10 mouse cellular contexts compared by ENCODE assay signal in genomic region chr13:46663461-46663964, GRCm38 (mm10). TPM values are rescaled to one million over a fixed set of nuclear protein-coding genes. Genes with fewer than 3 reads are reported as not detected.
A peak's percentile ranks its signal among the peaks of the same experiment; 100 is the strongest.
DNase-seq lines count a peak whose midpoint lies in the region; ATAC-seq lines count a peak whose summit lies in the region.
"Had no signal": no experiment of that assay in that cellular context is flagged by ENCODE, and none has a peak within 500 bp of the region (broad histone marks: within the 10 kb centered on the region; RNA-seq: fewer than 3 reads in every experiment).

No protein-coding gene starts in this region.

- no peaks in the 10 kb centered on the region for H3K9me3 ChIP-seq in hindbrain, embryonic 15.5 days
- H3K9me3 ChIP-seq in hindbrain, embryonic 13.5 days = no peaks in the 10 kb centered on the region
- no peaks in the 10 kb centered on the region for H3K9me3 ChIP-seq in kidney, embryonic 16.5 days (ENCODE audit: low read length)
- H3K9me3 ChIP-seq: liver, embryonic 15.5 days had no signal

- H3K9ac ChIP-seq in hindbrain, embryonic 15.5 days = no peak overlapping the region
- no peak overlapping the region for H3K9ac ChIP-seq in hindbrain, embryonic 13.5 days
- H3K9ac ChIP-seq in kidney, embryonic 16.5 days (replicated peaks; ENCODE audit: low read length) = no peak overlapping the region
- H3K9ac ChIP-seq: liver, embryonic 15.5 days had no signal

- H3K27me3 ChIP-seq in hindbrain, embryonic 15.5 days = 0 out of 2 replicates have a peak, but pooled peaks cover 6% of the 10 kb centered on the region
- peaks cover 11% of the 10 kb centered on the region; the same call in 1 of the 2 replicates for H3K27me3 ChIP-seq in hindbrain, embryonic 13.5 days
- no peaks in the 10 kb centered on the region for H3K27me3 ChIP-seq in kidney, embryonic 16.5 days (ENCODE audit: insufficient read depth, low read length)

- no peak overlapping the region for H3K4me2 ChIP-seq in hindbrain, embryonic 15.5 days
- H3K4me2 ChIP-seq in hindbrain, embryonic 13.5 days = no peak overlapping the region
- no peak overlapping the region for H3K4me2 ChIP-seq in kidney, embryonic 16.5 days (replicated peaks; ENCODE audit: low read depth, low read length)
- H3K4me2 ChIP-seq: liver, embryonic 15.5 days had no signal

- H3K27ac ChIP-seq in hindbrain, embryonic 15.5 days (replicated peaks) = no peak overlapping the region
- H3K27ac ChIP-seq in hindbrain, embryonic 13.5 days = no peak overlapping the region
- no peak overlapping the region for H3K27ac ChIP-seq in kidney, embryonic 16.5 days (ENCODE audit: low read length)
- H3K27ac ChIP-seq: liver, embryonic 15.5 days had no signal

- peak; percentile 71 for DNase-seq in thymus, postnatal 0 days (ENCODE audit: low spot score)
- DNase-seq in thymus, adult 18-20 months = no peak
- DNase-seq in c-Kit-positive CD71-negative TER-119-negative erythroid progenitor cells, embryonic 14.5 days (ENCODE audit: low read depth) = peak; percentile 22
- DNase-seq in spleen, adult 18-20 months = no peak

- peak; percentile 23; the same call in 1 of the 2 replicates for ATAC-seq in hindbrain, embryonic 15.5 days (ENCODE audit: low FRiP score, low read depth)
- no peak for ATAC-seq in hindbrain, embryonic 13.5 days (ENCODE audit: low FRiP score)
- 0 out of 2 replicates have a peak, but pooled peaks have one; percentile 44 for ATAC-seq in neutrophil, adult 5-6 weeks (ENCODE audit: extremely low read depth, insufficient number of reproducible peaks, low FRiP score, poor library complexity, severe bottlenecking)
- ATAC-seq in kidney, embryonic 16.5 days (ENCODE audit: low FRiP score, low TSS enrichment) = no peak

- 34% methylated on average over 4 of the region's 4 CpGs for WGBS in hindbrain, embryonic 15.5 days
- WGBS in hindbrain, embryonic 13.5 days = 27% methylated on average over 4 of the region's 4 CpGs
- 38% methylated on average over 4 of the region's 4 CpGs for WGBS in kidney, embryonic 16.5 days

- no peak overlapping the region for H3K4me3 ChIP-seq in hindbrain, embryonic 15.5 days
- H3K4me3 ChIP-seq in hindbrain, embryonic 13.5 days = no peak overlapping the region
- no peak overlapping the region for H3K4me3 ChIP-seq in kidney, embryonic 16.5 days (ENCODE audit: low read length)
- H3K4me3 ChIP-seq: erythroblast, embryonic 14.5 days; liver, embryonic 15.5 days had no signal

- H3K36me3 ChIP-seq in hindbrain, embryonic 15.5 days = no peaks in the 10 kb centered on the region
- H3K36me3 ChIP-seq in hindbrain, embryonic 13.5 days = no peaks in the 10 kb centered on the region
- H3K36me3 ChIP-seq in kidney, embryonic 16.5 days (ENCODE audit: insufficient read depth, low read length) = no peaks in the 10 kb centered on the region
- H3K36me3 ChIP-seq: liver, embryonic 15.5 days had no signal

- peaks cover 1% of the 10 kb centered on the region for H3K4me1 ChIP-seq in hindbrain, embryonic 15.5 days (replicated peaks)
- H3K4me1 ChIP-seq in hindbrain, embryonic 13.5 days (replicated peaks) = peaks cover 2% of the 10 kb centered on the region
- H3K4me1 ChIP-seq in kidney, embryonic 16.5 days (ENCODE audit: insufficient read depth, low read length) = no peaks in the 10 kb centered on the region

RNA-seq across cellular contexts. Expression of gene Fam8a1, which starts 5.8 kb away (rescaled TPM):
- polyA plus RNA-seq in hindbrain, embryonic 15.5 days (2015; fragmentation: Nextera tagmentation; extraction: Ambion mirVana) = 16.0 and 16.1 TPM in 2 replicates
- polyA plus RNA-seq in hindbrain, embryonic 13.5 days (2015; fragmentation: Nextera tagmentation; extraction: Ambion mirVana) = 17.6 and 17.9 TPM in 2 replicates
- 6.4 and 9.4 TPM in 2 replicates for polyA plus RNA-seq in thymus, postnatal 0 days (2015; fragmentation: Nextera tagmentation; extraction: Ambion mirVana)
- total RNA-seq in neutrophil, adult 5-6 weeks (2017) = 25.7 and 29.1 TPM in 2 replicates
- polyA plus RNA-seq in kidney, embryonic 16.5 days (2015; fragmentation: Nextera tagmentation; extraction: Ambion mirVana) = 7.1 and 8.1 TPM in 2 replicates

Comparison
In these comparisons a context has a peak if more than half of its experiments do, and no peak if none do; other contexts are left out.
1. ATAC-seq: peak in hindbrain, embryonic 15.5 days (single experiment) and neutrophil, adult 5-6 weeks (single experiment); none in hindbrain, embryonic 13.5 days (single experiment) and kidney, embryonic 16.5 days (single experiment).
2. DNase-seq: peak in thymus, postnatal 0 days (single experiment) and c-Kit-positive CD71-negative TER-119-negative erythroid progenitor cells, embryonic 14.5 days (single experiment); none in thymus, adult 18-20 months (0 of 2) and spleen, adult 18-20 months (0 of 2).